Mouse (Mus musculus): ENCODE measurements around the gene Thra. TPM values are rescaled to one million over a fixed set of nuclear protein-coding genes. Genes with fewer than 3 reads are reported as not detected.
"Not testable (repeated sequence)": the region's sequence is repeated elsewhere in the genome, so short reads cannot be mapped to it uniquely, and the experiment has no call there.

Thra gene
- total and polyA plus RNA-seq, 2 experiments: 5.5 to 14.9 TPM

DNA sequence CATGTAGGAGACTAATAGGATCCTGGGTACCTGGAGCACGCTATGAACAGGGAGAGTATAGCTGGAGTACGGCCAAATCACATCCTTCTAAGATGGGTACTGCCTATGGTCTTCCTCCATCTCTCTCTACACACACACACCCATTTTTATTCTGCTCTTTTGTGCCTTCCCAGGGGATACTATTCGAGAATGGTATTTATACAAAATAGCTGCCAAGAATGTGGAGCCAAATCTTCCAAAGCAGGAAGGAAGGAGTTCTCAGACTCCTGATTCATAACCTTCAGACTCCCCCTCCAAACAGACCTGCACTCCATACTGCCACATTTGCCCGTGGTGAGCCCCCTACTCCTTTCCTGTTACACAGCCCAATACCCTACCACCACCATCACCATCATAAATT is 9.7 kb upstream of the Thra start:
- Histone ChIP-seq H3K79me2 (ENCODE audit: control insufficient read depth, insufficient read depth, low read length) (no peaks in the 10 kb centered on the region), H3K36me3 (ENCODE audit: control insufficient read depth, insufficient read depth, low read length) (no peaks in the 10 kb centered on the region), H3K4me1 (ENCODE audit: control insufficient read depth, insufficient read depth, low read length) (peaks cover 3% of the 10 kb centered on the region; the same call in 1 of the 2 replicates), H3K27ac (replicated peaks; ENCODE audit: insufficient read depth, low read depth, low read length) (no peak overlapping the region), H3K4me3 (ENCODE audit: insufficient read depth, low read depth, low read length) (no peak overlapping the region), H3K9ac (ENCODE audit: low read depth, low read length) (no peak overlapping the region), H3K27me3 (ENCODE audit: control insufficient read depth, insufficient read depth, low read length) (no peaks in the 10 kb centered on the region)
- WGBS: 72% methylated on average over 4 of the region's 4 CpGs
- no peak for TF ChIP-seq POLR2A (IDR thresholded peaks at IDR 0.05; ENCODE audit: extremely low read depth, insufficient read depth, low read length)
- TF ChIP-seq CTCF (IDR thresholded peaks at IDR 0.05; ENCODE audit: low read depth, low read length): no peak
- no peak for DNase-seq (ENCODE audit: extremely low read depth, low read depth, low spot score)

DNA sequence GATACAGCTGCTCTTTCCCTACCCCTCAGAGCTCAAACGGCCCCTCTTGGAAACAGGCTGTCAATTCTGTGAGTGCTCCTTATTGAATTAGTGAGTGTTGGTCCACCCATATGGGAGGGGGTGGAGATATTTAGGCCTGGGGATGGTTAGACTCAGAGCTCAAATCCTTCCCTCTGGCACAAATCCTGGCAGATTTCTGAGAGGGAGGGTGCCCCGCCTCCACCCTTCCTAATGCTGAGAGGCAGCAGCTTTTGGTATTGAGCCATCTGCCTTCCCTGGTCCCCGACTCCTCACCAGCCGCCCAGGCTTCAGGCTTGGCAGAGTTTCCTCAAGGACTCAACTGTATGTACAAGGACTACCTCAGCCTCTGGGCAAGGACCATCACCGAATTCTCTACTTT is 9.3 kb upstream of the Thra start:
- H3K36me3 ChIP-seq (ENCODE audit: control insufficient read depth, insufficient read depth, low read length): no peaks in the 10 kb centered on the region
- H3K27ac ChIP-seq (replicated peaks; ENCODE audit: insufficient read depth, low read depth, low read length): no peak overlapping the region
- no peaks in the 10 kb centered on the region for H3K27me3 ChIP-seq (ENCODE audit: control insufficient read depth, insufficient read depth, low read length)
- 78% methylated on average over 5 of the region's 5 CpGs for WGBS
- no peak overlapping the region for H3K9ac ChIP-seq (ENCODE audit: low read depth, low read length)
- peaks cover 3% of the 10 kb centered on the region; the same call in 1 of the 2 replicates for H3K4me1 ChIP-seq (ENCODE audit: control insufficient read depth, insufficient read depth, low read length)
- no peak for DNase-seq (ENCODE audit: extremely low read depth, low read depth, low spot score)
- no peaks in the 10 kb centered on the region for H3K79me2 ChIP-seq (ENCODE audit: control insufficient read depth, insufficient read depth, low read length)
- H3K4me3 ChIP-seq (ENCODE audit: insufficient read depth, low read depth, low read length): no peak overlapping the region
- TF ChIP-seq CTCF (IDR thresholded peaks at IDR 0.05; ENCODE audit: low read depth, low read length) (no peak), POLR2A (IDR thresholded peaks at IDR 0.05; ENCODE audit: extremely low read depth, insufficient read depth, low read length) (no peak)

DNA sequence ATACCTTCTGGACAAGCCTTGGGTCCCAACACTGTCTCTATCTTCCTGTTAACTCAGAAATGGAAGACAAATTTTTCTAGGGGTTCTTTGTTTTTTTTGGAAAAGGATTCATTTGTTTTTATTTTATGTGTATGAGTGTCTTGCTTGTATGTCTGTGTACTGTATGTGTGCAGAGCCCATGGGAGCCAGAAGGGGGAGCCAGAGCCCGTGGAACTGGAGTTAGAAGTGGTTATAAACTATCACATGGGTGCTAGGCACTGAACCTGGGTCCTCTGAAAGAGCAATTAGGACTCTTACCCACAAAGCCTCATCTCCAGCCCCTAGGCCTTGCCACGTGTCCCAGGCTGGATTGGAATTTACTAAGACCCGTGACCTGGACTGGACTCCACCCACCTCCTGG is 6.4 kb upstream of the Thra start:
- H3K27ac ChIP-seq (replicated peaks; ENCODE audit: insufficient read depth, low read depth, low read length): no peak overlapping the region
- 81% methylated on average over 3 of the region's 3 CpGs for WGBS
- TF ChIP-seq POLR2A (IDR thresholded peaks at IDR 0.05; ENCODE audit: extremely low read depth, insufficient read depth, low read length): no peak
- peak; percentile 43; the same call in 1 of the 2 replicates for TF ChIP-seq CTCF (IDR thresholded peaks at IDR 0.05; ENCODE audit: low read depth, low read length)
- H3K9ac ChIP-seq (ENCODE audit: low read depth, low read length): no peak overlapping the region
- H3K4me3 ChIP-seq (ENCODE audit: insufficient read depth, low read depth, low read length): no peak overlapping the region
- H3K79me2 ChIP-seq (ENCODE audit: control insufficient read depth, insufficient read depth, low read length): no peaks in the 10 kb centered on the region
- H3K4me1 ChIP-seq (ENCODE audit: control insufficient read depth, insufficient read depth, low read length): no peaks in the 10 kb centered on the region
- DNase-seq (ENCODE audit: extremely low read depth, low read depth, low spot score): no peak
- no peaks in the 10 kb centered on the region for H3K27me3 ChIP-seq (ENCODE audit: control insufficient read depth, insufficient read depth, low read length)
- H3K36me3 ChIP-seq (ENCODE audit: control insufficient read depth, insufficient read depth, low read length): no peaks in the 10 kb centered on the region

DNA sequence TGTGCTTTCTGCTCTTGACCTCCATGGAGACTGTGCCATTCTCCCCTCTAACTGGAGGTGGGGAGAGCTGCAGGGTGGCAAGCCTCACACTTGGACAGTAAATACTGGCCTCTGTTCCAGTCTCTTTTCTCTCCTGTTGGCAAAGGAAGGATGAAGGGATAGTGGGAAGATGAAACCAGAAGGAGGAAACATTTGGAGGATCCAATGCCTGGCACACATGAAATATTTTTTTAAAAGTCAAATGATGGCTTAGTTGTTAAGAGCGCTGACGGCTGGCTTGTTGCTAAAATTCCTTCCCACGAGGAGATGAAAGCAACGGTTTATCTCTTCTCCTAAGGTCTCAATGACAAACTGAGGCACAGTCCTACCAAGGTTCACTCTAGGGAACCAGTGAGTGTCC is 5.3 kb upstream of the Thra start:
- Histone ChIP-seq H3K36me3 (ENCODE audit: control insufficient read depth, insufficient read depth, low read length) (no peaks in the 10 kb centered on the region), H3K9ac (ENCODE audit: low read depth, low read length) (no peak overlapping the region), H3K27me3 (ENCODE audit: control insufficient read depth, insufficient read depth, low read length) (no peaks in the 10 kb centered on the region), H3K4me3 (ENCODE audit: insufficient read depth, low read depth, low read length) (no peak overlapping the region), H3K27ac (replicated peaks; ENCODE audit: insufficient read depth, low read depth, low read length) (no peak overlapping the region), H3K79me2 (ENCODE audit: control insufficient read depth, insufficient read depth, low read length) (no peaks in the 10 kb centered on the region), H3K4me1 (ENCODE audit: control insufficient read depth, insufficient read depth, low read length) (no peaks in the 10 kb centered on the region)
- TF ChIP-seq CTCF (IDR thresholded peaks at IDR 0.05; ENCODE audit: low read depth, low read length) (no peak), POLR2A (IDR thresholded peaks at IDR 0.05; ENCODE audit: extremely low read depth, insufficient read depth, low read length) (no peak)
- no peak for DNase-seq (ENCODE audit: extremely low read depth, low read depth, low spot score)
- 92% methylated on average over 4 of the region's 4 CpGs for WGBS

DNA sequence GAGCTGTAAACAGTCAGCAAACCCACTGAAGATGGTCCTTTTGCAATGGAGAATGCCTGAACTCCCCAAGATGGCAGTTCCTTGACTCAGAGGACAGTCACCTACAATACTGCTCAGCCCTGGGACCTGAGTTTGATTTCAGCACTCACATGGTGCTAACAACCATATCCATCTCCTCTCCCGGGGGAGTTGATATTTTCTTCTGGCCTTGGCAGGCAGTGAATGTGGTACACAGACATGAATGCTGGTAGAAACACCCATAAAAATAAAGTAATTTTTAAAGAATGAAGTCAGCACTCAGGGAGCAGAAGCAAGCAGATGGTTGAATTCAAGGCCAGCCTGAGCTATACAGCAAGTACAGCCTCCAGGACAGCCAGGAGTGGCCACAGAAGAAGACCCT is 4.3 kb upstream of the Thra start:
- Histone ChIP-seq H3K79me2 (ENCODE audit: control insufficient read depth, insufficient read depth, low read length) (no peaks in the 10 kb centered on the region), H3K27ac (replicated peaks; ENCODE audit: insufficient read depth, low read depth, low read length) (no peak overlapping the region), H3K27me3 (ENCODE audit: control insufficient read depth, insufficient read depth, low read length) (no peaks in the 10 kb centered on the region), H3K4me3 (ENCODE audit: insufficient read depth, low read depth, low read length) (no peak overlapping the region), H3K36me3 (ENCODE audit: control insufficient read depth, insufficient read depth, low read length) (no peaks in the 10 kb centered on the region), H3K9ac (ENCODE audit: low read depth, low read length) (no peak overlapping the region), H3K4me1 (ENCODE audit: control insufficient read depth, insufficient read depth, low read length) (peaks cover 5% of the 10 kb centered on the region)
- 95% methylated on average over 1 of the region's 1 CpGs for WGBS
- no peak for DNase-seq (ENCODE audit: extremely low read depth, low read depth, low spot score)
- no peak for TF ChIP-seq CTCF (IDR thresholded peaks at IDR 0.05; ENCODE audit: low read depth, low read length)
- TF ChIP-seq POLR2A (IDR thresholded peaks at IDR 0.05; ENCODE audit: extremely low read depth, insufficient read depth, low read length): no peak

DNA sequence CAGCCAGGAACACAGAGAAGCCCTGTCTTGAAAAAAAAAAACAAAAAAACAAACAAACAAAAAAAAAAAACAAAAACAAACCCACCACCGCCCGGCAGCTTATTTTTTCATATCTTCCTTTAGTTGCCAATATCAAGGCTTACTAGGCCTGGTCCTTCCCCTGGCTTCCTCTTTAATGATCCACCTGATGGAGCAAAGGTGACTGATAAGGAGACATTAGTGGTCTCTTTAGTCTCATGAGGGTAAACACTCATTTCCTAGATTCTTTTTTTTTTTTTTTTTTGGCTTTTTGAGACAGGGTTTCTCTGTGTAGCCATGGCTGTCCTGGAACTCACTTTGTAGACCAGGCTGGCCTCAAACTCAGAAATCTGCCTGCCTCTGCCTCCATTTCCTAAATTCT is 3.2 kb upstream of the Thra start:
- H3K27me3 ChIP-seq (ENCODE audit: control insufficient read depth, insufficient read depth, low read length); H3K9ac ChIP-seq (ENCODE audit: low read depth, low read length); H3K36me3 ChIP-seq (ENCODE audit: control insufficient read depth, insufficient read depth, low read length); DNase-seq (ENCODE audit: extremely low read depth, low read depth, low spot score); H3K4me1 ChIP-seq (ENCODE audit: control insufficient read depth, insufficient read depth, low read length); H3K4me3 ChIP-seq (ENCODE audit: insufficient read depth, low read depth, low read length); H3K27ac ChIP-seq (replicated peaks; ENCODE audit: insufficient read depth, low read depth, low read length); H3K79me2 ChIP-seq (ENCODE audit: control insufficient read depth, insufficient read depth, low read length): not testable (repeated sequence)
- 84% methylated on average over 2 of the region's 2 CpGs for WGBS
